Mouse (Mus musculus) cerebral cortex, adult 2 months (tissue): ENCODE data around the gene Myrf.

Experiments
- WGBS: fragments of 180-500 bp; shearing (Covaris S2); methylation state at CpG from one replicate; pipeline ENCODE4 v1.1.7; 2018; 5-methylcytosine and 5-hydroxymethylcytosine counted together

Gene Myrf

GRCm38 (mm10) chr19:10181225-10181624 is 59.3 kb downstream of the Myrf start:
- WGBS, result 34% methylated on average over 7 of the region's 7 CpGs

DNA sequence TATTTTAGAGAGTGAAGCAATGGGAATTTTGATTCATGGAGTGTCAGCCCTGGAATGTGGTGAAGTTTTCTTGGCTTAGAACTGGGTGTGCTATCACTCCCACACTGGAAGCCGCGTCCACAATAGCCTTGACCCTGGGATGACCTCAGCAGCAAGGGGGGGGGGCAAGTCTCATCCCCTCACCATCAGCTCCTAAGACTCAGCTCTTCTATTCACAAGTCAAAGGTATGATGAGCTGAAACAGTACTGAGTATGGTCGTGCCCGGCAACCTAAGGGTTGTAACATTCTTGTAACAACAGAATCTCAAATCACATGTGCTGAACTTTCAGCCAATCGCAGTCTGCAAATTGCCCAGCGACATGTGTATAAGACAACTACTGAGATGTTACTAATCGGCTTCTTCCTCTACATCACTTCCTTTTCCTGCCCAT is 63.6 kb downstream of the Myrf start:
- WGBS, result 74% methylated on average over 7 of the region's 7 CpGs

- WGBS, result 94% methylated on average over 1 of the region's 1 CpGs
Measured at GRCm38 (mm10) chr19:10176477-10176876, 64.1 kb downstream of the Myrf start.

- WGBS, result 82% methylated on average over 4 of the region's 4 CpGs
Measured at GRCm38 (mm10) chr19:10174956-10175355, 65.6 kb downstream of the Myrf start.

GRCm38 (mm10) chr19:10173844-10174539 is 66.6 kb downstream of the Myrf start:
- WGBS, result 89% methylated on average over 7 of the region's 7 CpGs

- 81% methylated on average over 5 of the region's 5 CpGs for WGBS
Measured at GRCm38 (mm10) chr19:10173116-10173718, 67.3 kb downstream of the Myrf start.

- WGBS, result 79% methylated on average over 7 of the region's 7 CpGs
Measured at GRCm38 (mm10) chr19:10171359-10171758, 69.2 kb downstream of the Myrf start.

- 58% methylated on average over 1 of the region's 1 CpGs for WGBS
Measured at GRCm38 (mm10) chr19:10170466-10170865, 70.1 kb downstream of the Myrf start.

- WGBS, result 95% methylated on average over 3 of the region's 3 CpGs
Measured at GRCm38 (mm10) chr19:10169692-10170330, 70.7 kb downstream of the Myrf start.

- 90% methylated on average over 3 of the region's 3 CpGs for WGBS
Measured at GRCm38 (mm10) chr19:10168441-10168840, 72.1 kb downstream of the Myrf start.

DNA sequence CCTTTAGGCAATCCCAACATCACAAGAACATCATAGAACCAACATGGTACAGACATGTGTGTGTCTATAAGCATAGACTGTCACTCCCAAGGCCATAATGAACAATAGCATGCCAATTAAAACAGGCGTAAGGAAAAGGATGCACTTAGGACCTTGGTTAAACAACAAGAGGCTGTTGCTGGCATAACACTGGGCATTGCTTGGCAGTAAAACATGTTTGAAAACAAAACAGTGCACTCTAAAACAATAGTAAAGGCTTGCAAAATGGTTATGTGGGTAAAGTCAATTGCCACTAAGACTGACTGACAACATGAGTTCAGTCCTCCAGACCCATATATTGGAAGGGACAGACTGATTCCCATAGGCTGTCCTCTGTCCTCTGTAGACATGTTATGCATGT is 72.6 kb downstream of the Myrf start:
- 78% methylated on average over 1 of the region's 1 CpGs for WGBS

GRCm38 (mm10) chr19:10167112-10167511 is 73.4 kb downstream of the Myrf start:
- WGBS, result 79% methylated on average over 4 of the region's 4 CpGs

- 90% methylated on average over 4 of the region's 4 CpGs for WGBS
Measured at GRCm38 (mm10) chr19:10165928-10166327, 74.6 kb downstream of the Myrf start.

DNA sequence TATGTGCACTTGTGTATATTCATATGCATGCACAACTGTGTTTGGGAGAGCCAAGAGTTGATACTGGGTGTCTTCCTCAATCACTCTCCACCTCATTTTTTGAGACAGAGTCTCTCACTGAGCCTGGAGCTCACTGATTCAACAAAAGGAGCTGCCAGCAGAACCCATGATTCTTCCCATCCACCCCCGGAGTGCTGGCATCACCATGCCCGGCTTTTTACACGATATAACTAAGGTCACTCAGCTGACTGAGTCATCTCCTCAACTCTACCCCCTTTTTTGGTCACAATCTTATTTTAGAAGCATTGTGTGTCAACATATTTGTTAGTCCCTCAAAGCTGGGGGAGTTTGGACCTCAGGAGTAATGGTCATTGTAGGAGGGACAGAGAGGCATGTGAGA is 76.7 kb downstream of the Myrf start:
- 83% methylated on average over 3 of the region's 3 CpGs for WGBS
